Mouse (Mus musculus) stomach, embryonic 15.5 days (tissue): ENCODE results near the gene Fzd7. TPM values are rescaled to one million over a fixed set of nuclear protein-coding genes. Genes with fewer than 3 reads are reported as not detected.
"Not testable (repeated sequence)": the region's sequence is repeated elsewhere in the genome, so short reads cannot be mapped to it uniquely, and the experiment has no call there.

ENCODE experiments used
- ATAC-seq: fragments of 200-750 bp; cut with Nextera tagmentation; 2 replicates; pipeline ENCODE4 v1.8.0; 2017; ENCODE audit warnings: low read depth, moderate number of reproducible peaks, moderate TSS enrichment; ENCODE audit not compliant: insufficient read depth, low FRiP score
- H3K27ac ChIP-seq: fragments of 300-500 bp; sonication (generic); 2 replicates; pipeline ENCODE4 v1.5.1; 2015; ENCODE audit warnings: mild to moderate bottlenecking, inconsistent platforms
- H3K27me3 ChIP-seq: fragments of 300-500 bp; sonication (generic); replicated peaks from 2 replicates; pipeline ENCODE4 v1.6.1; 2015; ENCODE audit warnings: inconsistent platforms
- H3K36me3 ChIP-seq: fragments of 300-500 bp; sonication (generic); 2 replicates; pipeline ENCODE4 v1.6.1; 2015; ENCODE audit warnings: inconsistent platforms
- H3K4me1 ChIP-seq: fragments of 300-500 bp; sonication (generic); 2 replicates; pipeline ENCODE4 v1.6.1; 2015; ENCODE audit warnings: inconsistent platforms
- H3K4me2 ChIP-seq: fragments of 300-500 bp; sonication (generic); 2 replicates; pipeline ENCODE4 v1.6.1; 2015; ENCODE audit warnings: mild to moderate bottlenecking, inconsistent platforms
- H3K4me3 ChIP-seq: fragments of 300-500 bp; sonication (generic); replicated peaks from 2 replicates; pipeline ENCODE4 v1.5.1; 2015; ENCODE audit warnings: inconsistent platforms
- H3K9ac ChIP-seq: fragments of 300-500 bp; sonication (generic); 2 replicates; pipeline ENCODE4 v1.6.1; 2015; ENCODE audit warnings: inconsistent platforms
- H3K9me3 ChIP-seq: fragments of 300-500 bp; sonication (generic); 2 replicates; pipeline ENCODE4 v1.6.1; 2016; ENCODE audit warnings: inconsistent platforms
- WGBS: fragments of 180-500 bp; shearing (Covaris S2); methylation state at CpG from one replicate; pipeline ENCODE4 v1.1.7; 2015; 5-methylcytosine and 5-hydroxymethylcytosine counted together
- polyA plus RNA-seq: library from polyadenylated mRNA; unstranded; fragments of >200 nt; fragmentation: Nextera tagmentation; extraction: Ambion mirVana; gene quantifications from 2 replicates; pipeline ENCODE4 v1.2.1, GENCODE M21; 2015

Gene Fzd7
- 7.7 and 9.6 TPM in 2 replicates for polyA plus RNA-seq

GRCm38 (mm10) chr1:59482331-59482695, at the start of gene Fzd7:
Gene Fzd7, plus strand, starts transcription at chr1:59482424.
- no peaks in the 10 kb centered on the region for H3K27me3 ChIP-seq
- peak; percentile 33 for ATAC-seq
- peak within 1 kb of the TSS; percentile 98 for H3K27ac ChIP-seq
- peak within 1 kb of the TSS; percentile 80 for H3K9ac ChIP-seq
- H3K36me3 ChIP-seq, result no peaks in the 10 kb centered on the region
- peaks cover 34% of the 10 kb centered on the region for H3K4me1 ChIP-seq
- WGBS, result 0% methylated on average over 35 of the region's 35 CpGs
- H3K4me3 ChIP-seq, result peak within 1 kb of the TSS; percentile 77
- no peaks in the 10 kb centered on the region for H3K9me3 ChIP-seq
- H3K4me2 ChIP-seq, result peak within 1 kb of the TSS; percentile 98

GRCm38 (mm10) chr1:59433296-59433695, 48.9 kb upstream of the Fzd7 start:
- WGBS, result 62% methylated on average over 6 of the region's 6 CpGs
- H3K27me3 ChIP-seq, result no peaks in the 10 kb centered on the region
- H3K9me3 ChIP-seq, result no peaks in the 10 kb centered on the region
- no peak overlapping the region for H3K9ac ChIP-seq
- H3K4me1 ChIP-seq, result peaks cover 9% of the 10 kb centered on the region; the same call in 1 of the 2 replicates
- ATAC-seq, result no peak
- H3K27ac ChIP-seq, result no peak overlapping the region
- H3K4me3 ChIP-seq, result no peak overlapping the region
- no peak overlapping the region for H3K4me2 ChIP-seq
- no peaks in the 10 kb centered on the region for H3K36me3 ChIP-seq

GRCm38 (mm10) chr1:59434071-59434470, 48.2 kb upstream of the Fzd7 start:
- Histone ChIP-seq H3K36me3 (no peaks in the 10 kb centered on the region), H3K4me3 (no peak overlapping the region), H3K9me3 (no peaks in the 10 kb centered on the region), H3K27me3 (no peaks in the 10 kb centered on the region), H3K4me1 (peaks cover 9% of the 10 kb centered on the region; the same call in 1 of the 2 replicates), H3K9ac (no peak overlapping the region), H3K27ac (no peak overlapping the region; the same call in 1 of the 2 replicates), H3K4me2 (no peak overlapping the region)
- ATAC-seq, result no peak
- 46% methylated on average over 3 of the region's 3 CpGs for WGBS

- no peak overlapping the region for H3K9ac ChIP-seq
- peaks cover 9% of the 10 kb centered on the region; the same call in 1 of the 2 replicates for H3K4me1 ChIP-seq
- H3K4me2 ChIP-seq, result no peak overlapping the region
- no peaks in the 10 kb centered on the region for H3K9me3 ChIP-seq
- WGBS, result 78% methylated on average over 5 of the region's 5 CpGs
- no peak for ATAC-seq
- H3K27ac ChIP-seq, result no peak overlapping the region
- no peaks in the 10 kb centered on the region for H3K36me3 ChIP-seq
- H3K27me3 ChIP-seq, result no peaks in the 10 kb centered on the region
- H3K4me3 ChIP-seq, result no peak overlapping the region
Measured at GRCm38 (mm10) chr1:59435270-59435669, 47.0 kb upstream of the Fzd7 start.

- Histone ChIP-seq H3K36me3 (no peaks in the 10 kb centered on the region), H3K27me3 (no peaks in the 10 kb centered on the region), H3K4me2 (no peak overlapping the region), H3K4me3 (no peak overlapping the region), H3K9me3 (no peaks in the 10 kb centered on the region), H3K9ac (no peak overlapping the region), H3K27ac (no peak overlapping the region), H3K4me1 (peaks cover 9% of the 10 kb centered on the region; the same call in 1 of the 2 replicates)
- 81% methylated on average over 3 of the region's 3 CpGs for WGBS
- no peak for ATAC-seq
Measured at GRCm38 (mm10) chr1:59436321-59436720, 45.9 kb upstream of the Fzd7 start.

GRCm38 (mm10) chr1:59437927-59438326, 44.3 kb upstream of the Fzd7 start:
- H3K4me1 ChIP-seq, result peaks cover 9% of the 10 kb centered on the region; the same call in 1 of the 2 replicates
- WGBS, result 42% methylated on average over 3 of the region's 3 CpGs
- H3K9me3 ChIP-seq, result no peaks in the 10 kb centered on the region
- no peak overlapping the region for H3K4me2 ChIP-seq
- H3K9ac ChIP-seq, result no peak overlapping the region
- no peaks in the 10 kb centered on the region for H3K27me3 ChIP-seq
- no peak for ATAC-seq
- peak overlapping the region; percentile 59; the same call in 1 of the 2 replicates for H3K27ac ChIP-seq
- H3K4me3 ChIP-seq, result no peak overlapping the region
- H3K36me3 ChIP-seq, result no peaks in the 10 kb centered on the region

- Histone ChIP-seq H3K9me3 (no peaks in the 10 kb centered on the region), H3K4me3 (no peak overlapping the region), H3K27ac (peak overlapping the region; percentile 59; the same call in 1 of the 2 replicates), H3K4me1 (peaks cover 9% of the 10 kb centered on the region; the same call in 1 of the 2 replicates), H3K4me2 (no peak overlapping the region), H3K36me3 (no peaks in the 10 kb centered on the region), H3K27me3 (no peaks in the 10 kb centered on the region), H3K9ac (no peak overlapping the region)
- ATAC-seq, result no peak
- WGBS, result 37% methylated on average over 4 of the region's 4 CpGs
Measured at GRCm38 (mm10) chr1:59438330-59438729, 43.9 kb upstream of the Fzd7 start.

- Histone ChIP-seq H3K4me3 (no peak overlapping the region), H3K36me3 (no peaks in the 10 kb centered on the region), H3K9ac (no peak overlapping the region), H3K27ac (no peak overlapping the region), H3K27me3 (no peaks in the 10 kb centered on the region), H3K4me2 (no peak overlapping the region), H3K4me1 (peaks cover 6% of the 10 kb centered on the region; the same call in 1 of the 2 replicates), H3K9me3 (no peaks in the 10 kb centered on the region)
- WGBS, result 70% methylated on average over 2 of the region's 2 CpGs
- ATAC-seq, result no peak
Measured at GRCm38 (mm10) chr1:59439252-59439651, 43.0 kb upstream of the Fzd7 start.

- no peaks in the 10 kb centered on the region for H3K36me3 ChIP-seq
- no peak overlapping the region for H3K27ac ChIP-seq
- H3K9me3 ChIP-seq, result no peaks in the 10 kb centered on the region
- WGBS, result 80% methylated on average over 1 of the region's 1 CpGs
- no peaks in the 10 kb centered on the region for H3K27me3 ChIP-seq
- H3K4me3 ChIP-seq, result no peak overlapping the region
- ATAC-seq, result no peak
- H3K4me1 ChIP-seq, result peaks cover 4% of the 10 kb centered on the region; the same call in 1 of the 2 replicates
- no peak overlapping the region for H3K9ac ChIP-seq
- no peak overlapping the region for H3K4me2 ChIP-seq
Measured at GRCm38 (mm10) chr1:59439941-59440340, 42.3 kb upstream of the Fzd7 start.

GRCm38 (mm10) chr1:59442721-59443120, 39.5 kb upstream of the Fzd7 start:
- 94% methylated on average over 14 of the region's 14 CpGs for WGBS
- H3K9ac ChIP-seq, result not testable (repeated sequence)

GRCm38 (mm10) chr1:59444127-59444660, 38.0 kb upstream of the Fzd7 start:
- no peak for ATAC-seq

More at GRCm38 (mm10) chr1:59442721-59443120, 39.5 kb upstream of the Fzd7 start:
- ATAC-seq, H3K4me3 ChIP-seq, H3K27ac ChIP-seq, H3K36me3 ChIP-seq, H3K4me1 ChIP-seq, H3K9me3 ChIP-seq, H3K4me2 ChIP-seq, H3K27me3 ChIP-seq: not testable (repeated sequence)

GRCm38 (mm10) chr1:59445242-59445641, 37.0 kb upstream of the Fzd7 start:
- 79% methylated on average over 5 of the region's 5 CpGs for WGBS
- peaks cover 11% of the 10 kb centered on the region for H3K4me1 ChIP-seq
- H3K9ac ChIP-seq, result no peak overlapping the region
- no peak overlapping the region for H3K27ac ChIP-seq
- H3K4me3 ChIP-seq, result no peak overlapping the region
- no peak overlapping the region for H3K4me2 ChIP-seq
- peak; percentile 63; the same call in 1 of the 2 replicates for ATAC-seq
- H3K36me3 ChIP-seq, result no peaks in the 10 kb centered on the region
- H3K9me3 ChIP-seq, result no peaks in the 10 kb centered on the region
- no peaks in the 10 kb centered on the region for H3K27me3 ChIP-seq

More at GRCm38 (mm10) chr1:59444127-59444660, 38.0 kb upstream of the Fzd7 start:
- WGBS, result 68% methylated on average over 3 of the region's 3 CpGs
- no peak overlapping the region for H3K4me2 ChIP-seq
- no peaks in the 10 kb centered on the region for H3K27me3 ChIP-seq
- peaks cover 5% of the 10 kb centered on the region; the same call in 1 of the 2 replicates for H3K4me1 ChIP-seq
- no peaks in the 10 kb centered on the region for H3K36me3 ChIP-seq
- H3K9ac ChIP-seq, result no peak overlapping the region
- H3K27ac ChIP-seq, result no peak overlapping the region
- no peak overlapping the region for H3K4me3 ChIP-seq
- H3K9me3 ChIP-seq, result no peaks in the 10 kb centered on the region
